Mouse (Mus musculus) adipose tissue, adult 10 weeks (tissue): ENCODE results near the gene Trabd. TPM values are rescaled to one million over a fixed set of nuclear protein-coding genes. Genes with fewer than 3 reads are reported as not detected.

ENCODE experiments used
- polyA plus RNA-seq: library from polyadenylated mRNA; stranded (reverse); fragments of 350-450 nt; fragmentation: Illumina TruSeq; extraction: RNeasy Lipid Tissue Mini Kit (QIAGEN cat#74804); gene quantifications from one replicate; pipeline ENCODE4 v1.2.3, GENCODE M21; 2014; ENCODE audit warnings: low read depth, low replicate concordance

The Trabd gene
- polyA plus RNA-seq: 71.4 TPM

DNA sequence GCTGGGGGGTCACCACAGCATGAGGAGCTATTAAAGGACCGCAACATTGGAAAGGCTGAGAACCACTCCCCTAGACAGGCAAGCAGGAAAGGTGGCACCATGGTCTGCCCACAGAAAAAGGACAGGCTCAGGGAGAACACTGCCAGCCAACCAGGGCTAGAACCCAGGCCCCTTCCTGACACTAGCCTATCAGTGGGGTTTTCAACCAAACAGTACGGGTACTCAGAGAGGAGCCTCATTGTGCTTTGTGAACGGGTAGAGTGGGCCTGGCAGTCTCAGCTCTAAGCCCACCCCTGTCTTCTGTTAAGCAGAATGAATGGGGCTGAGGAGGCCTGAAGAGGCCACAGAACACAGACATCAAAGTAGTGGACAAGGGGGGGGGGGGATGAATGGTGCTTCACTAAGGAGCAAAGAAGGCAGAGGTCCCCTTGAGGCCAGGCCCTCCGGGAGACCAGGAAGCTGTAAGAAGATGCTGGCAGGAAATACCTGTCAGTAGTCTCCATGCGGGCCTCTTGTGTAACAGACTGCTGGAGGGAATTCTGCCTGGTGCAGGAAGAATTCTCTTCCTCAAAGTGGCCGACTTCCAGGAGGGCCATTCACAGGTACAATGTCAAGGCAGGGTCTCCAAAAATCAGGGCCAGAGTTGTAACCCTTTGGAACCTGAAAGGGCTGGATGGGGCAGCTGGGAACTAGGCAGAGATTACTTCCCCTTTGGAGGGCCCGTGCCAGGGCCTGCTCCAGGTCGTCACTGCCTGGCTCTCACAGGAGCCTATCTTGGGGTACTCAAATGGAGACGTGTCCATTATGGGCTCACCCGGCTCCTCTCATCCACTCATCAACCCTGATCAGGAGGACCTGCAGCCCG lies at the start of gene Trabd:
Trabd (plus strand) TSS at position 512 of the 865 bp plus-strand sequence.

DNA sequence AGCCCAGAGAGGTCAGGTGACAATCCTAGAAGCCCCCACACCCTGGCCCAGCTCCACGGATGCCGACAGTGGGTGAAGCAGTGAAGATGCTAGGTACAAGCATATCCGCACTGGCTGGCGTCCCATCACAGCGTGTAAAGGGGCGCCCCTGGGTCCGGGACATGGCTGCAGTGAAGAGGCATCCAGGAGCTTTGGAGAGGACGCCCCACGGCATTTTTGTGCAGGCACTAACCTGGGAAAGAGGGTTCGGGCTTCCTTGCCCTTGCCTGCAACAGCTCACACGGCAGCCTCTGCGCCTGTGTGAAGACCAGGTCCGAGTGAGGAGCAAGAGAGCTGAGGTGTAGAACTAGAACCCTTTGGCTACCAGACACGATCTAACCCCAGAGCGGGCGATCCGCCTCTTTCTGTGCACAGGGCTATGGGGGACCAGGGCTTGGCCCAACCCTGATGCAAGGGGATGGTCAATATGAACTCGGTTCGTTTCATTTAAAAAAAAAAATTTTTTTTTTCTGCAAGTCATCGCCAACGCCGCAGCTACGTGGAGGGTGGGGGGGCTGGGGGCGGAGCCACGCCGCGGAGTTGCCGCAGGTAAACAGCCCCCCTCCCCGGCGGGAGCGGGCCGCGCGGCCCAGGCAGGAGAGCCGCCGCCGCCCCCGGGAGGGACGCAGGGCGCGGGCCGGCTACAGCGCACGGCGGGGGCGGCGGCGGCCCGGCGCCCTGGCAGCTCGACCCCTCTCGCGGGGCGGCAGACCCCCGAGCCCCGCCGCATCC lies 15.6 kb upstream of the Trabd start, which contains the start of gene Panx2:
Panx2 (plus strand) TSS at position 574 of the 771 bp plus-strand sequence.

DNA sequence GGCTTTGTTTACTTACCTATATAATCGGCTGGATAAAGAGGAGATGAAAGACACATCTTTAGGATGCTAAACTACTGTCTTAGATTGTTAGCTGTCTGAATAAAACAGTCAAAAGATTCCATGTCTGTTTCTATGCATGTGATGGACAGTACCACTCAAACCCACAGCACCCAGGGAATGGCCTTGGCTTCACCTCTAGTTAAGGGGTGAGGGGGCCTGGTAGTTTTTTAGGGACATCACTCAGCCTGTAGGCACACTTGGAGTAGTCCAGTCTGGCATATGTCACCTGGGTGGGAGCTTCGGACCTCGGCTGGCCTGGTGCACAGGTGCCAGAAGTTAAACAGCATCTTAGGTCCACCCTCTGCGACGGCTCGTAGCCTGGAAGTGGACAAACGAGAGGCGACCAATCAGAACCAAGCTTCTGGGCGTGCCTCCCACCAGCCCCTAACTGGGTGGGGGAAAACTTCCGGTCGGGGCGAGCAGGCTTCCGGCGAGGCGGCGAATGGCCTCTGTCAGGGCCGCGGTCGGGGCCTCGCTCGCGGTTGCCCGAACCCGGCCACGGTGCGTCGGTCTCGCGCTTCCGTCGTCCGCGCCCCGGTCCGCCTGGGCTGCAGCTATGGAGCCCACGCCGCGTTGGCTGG lies 13.8 kb downstream of the Trabd start, which contains the start of gene Selenoo:
Selenoo (plus strand) TSS at position 478 of the 641 bp plus-strand sequence.

DNA sequence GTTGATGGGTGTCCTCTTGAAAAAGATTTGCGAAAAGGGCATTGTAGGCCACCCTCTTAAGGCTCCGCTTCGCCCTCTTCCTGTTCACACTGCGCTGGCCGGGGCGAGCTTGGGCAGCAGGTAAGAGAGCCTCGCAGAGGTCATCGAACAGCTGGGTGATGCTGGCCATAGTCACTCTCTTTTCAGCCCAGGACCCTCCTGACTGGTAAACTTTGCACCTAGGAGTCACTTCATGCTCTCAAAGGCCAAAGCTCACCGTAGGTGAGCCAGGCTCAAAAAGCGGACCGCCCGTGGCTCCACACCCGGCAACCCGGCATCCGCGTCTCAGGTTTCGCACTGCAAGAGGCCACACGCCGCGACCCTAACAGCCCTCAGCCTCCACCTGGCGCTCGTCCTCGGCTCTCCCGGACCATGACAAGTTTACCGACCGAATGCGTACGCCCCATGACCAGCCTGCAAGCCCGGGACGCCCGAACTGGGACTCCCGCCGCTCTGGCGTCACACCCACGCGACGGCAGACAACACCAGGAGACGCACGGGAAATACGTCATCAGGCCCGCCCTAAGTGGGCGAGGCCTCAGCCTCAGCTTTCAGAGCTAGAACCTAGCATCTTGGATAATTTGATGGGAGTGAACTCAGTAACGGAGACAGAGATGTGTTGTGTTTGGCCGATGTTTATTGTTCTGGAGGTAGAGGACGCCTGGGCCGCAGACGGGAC lies 47.9 kb downstream of the Trabd start, which contains the start of gene Tubgcp6:
Tubgcp6 (minus strand) TSS at position 464 of the 718 bp plus-strand sequence.

GRCm38 (mm10) chr15:89128382-89129350 lies 53.7 kb downstream of the Trabd start, which contains the start of gene Hdac10:
Gene Hdac10, minus strand, starts transcription at chr15:89128700.

Other genes starting within 250 kb of the Trabd start
- gene Pim3, start 212.9 kb upstream of the Trabd start, polyA plus RNA-seq: 52.9 TPM
- gene Ttll8, start 120.7 kb upstream of the Trabd start, polyA plus RNA-seq: 2.4 TPM
- 1.3 TPM for gene Mlc1, start 96.1 kb upstream of the Trabd start, polyA plus RNA-seq
- gene Mov10l1, start 92.2 kb upstream of the Trabd start, polyA plus RNA-seq: 0.81 TPM
- 2.1 TPM for gene Panx2, start 15.4 kb upstream of the Trabd start, polyA plus RNA-seq
- 28.7 TPM for gene Selenoo, start 14.0 kb downstream of the Trabd start, polyA plus RNA-seq
- 39.9 TPM for gene Tubgcp6, start 48.0 kb downstream of the Trabd start, polyA plus RNA-seq
- 14.5 TPM for gene Hdac10, start 53.6 kb downstream of the Trabd start, polyA plus RNA-seq
- 21.4 TPM for gene Mapk12, start 65.6 kb downstream of the Trabd start, polyA plus RNA-seq
- gene Mapk11, start 74.5 kb downstream of the Trabd start, polyA plus RNA-seq: 19.2 TPM
- gene Plxnb2, start 105.7 kb downstream of the Trabd start, polyA plus RNA-seq: 86.5 TPM
- gene Dennd6b, start 121.4 kb downstream of the Trabd start, polyA plus RNA-seq: 9.0 TPM
- 28.3 TPM for gene Ppp6r2, start 136.4 kb downstream of the Trabd start, polyA plus RNA-seq
- gene Sbf1, start 240.2 kb downstream of the Trabd start, polyA plus RNA-seq: 51.1 TPM
- gene Adm2, start 247.6 kb downstream of the Trabd start, polyA plus RNA-seq: not detected